Mouse (Mus musculus): ENCODE data around the gene Dtd2.

DNA sequence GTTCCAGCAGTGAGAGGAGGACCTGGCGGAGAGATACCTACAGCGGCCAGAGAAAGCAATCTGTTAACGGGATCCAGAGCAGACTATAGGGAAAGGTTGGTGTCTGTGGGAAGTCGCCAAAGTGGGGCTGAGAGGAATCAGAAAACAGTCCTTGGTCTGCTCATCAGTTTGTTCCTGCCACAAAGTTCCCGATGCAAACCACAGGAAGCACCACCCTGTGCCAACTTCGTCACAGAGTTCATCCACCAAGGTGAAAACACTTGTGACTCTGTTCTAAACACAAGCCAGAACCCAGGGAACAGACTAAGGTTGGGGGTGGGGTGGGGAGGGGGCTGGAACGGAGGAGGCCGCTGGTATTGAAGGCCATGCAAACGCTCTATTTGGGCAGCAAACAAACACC lies 29.8 kb downstream of the Dtd2 start:
- no peak for TF ChIP-seq CTCF (IDR thresholded peaks at IDR 0.05; ENCODE audit: control insufficient read depth, insufficient read depth, low read length)
- no peak for TF ChIP-seq POLR2A (IDR thresholded peaks at IDR 0.05; ENCODE audit: borderline replicate concordance, control insufficient read depth, low read depth, low read length)
